Mouse (Mus musculus) adrenal gland, postnatal 0 days (tissue): ENCODE results near the gene Nrn1. TPM values are rescaled to one million over a fixed set of nuclear protein-coding genes. Genes with fewer than 3 reads are reported as not detected.

Experiments used
- polyA plus RNA-seq: library from polyadenylated mRNA; unstranded; fragments of >200 nt; fragmentation: Nextera tagmentation; extraction: Ambion mirVana; gene quantifications from 2 replicates; pipeline ENCODE4 v1.2.1, GENCODE M21; 2015

The Nrn1 gene
- polyA plus RNA-seq, result 4.5 and 7.2 TPM in 2 replicates

GRCm38 (mm10) chr13:36734731-36735571, at the start of gene Nrn1:
TSS of gene Nrn1 (minus strand) at chr13:36735131.

